Mouse (Mus musculus) spleen, adult 2 months (tissue): ENCODE results near the gene Abca1.

ENCODE experiments used
- CTCF ChIP-seq: fragments of 200-500 bp; IDR thresholded peaks from 2 replicates; pipeline ENCODE4 v1.5.1; 2011; ENCODE audit warnings: mild to moderate bottlenecking, inconsistent platforms; ENCODE audit not compliant: insufficient read depth, insufficient read length, insufficient replicate concordance; ENCODE audit errors: extremely low read depth
- POLR2A ChIP-seq: fragments of 200-500 bp; IDR thresholded peaks from 2 replicates; pipeline ENCODE4 v1.6.1; 2011; ENCODE audit warnings: low read depth, low read length, inconsistent platforms

- TF ChIP-seq POLR2A (no peak), CTCF (no peak)
Measured at GRCm38 (mm10) chr4:53144021-53144420, 15.7 kb downstream of the Abca1 start.
